Mouse (Mus musculus) CH12.LX (cell line): ENCODE data around the gene Lrrc8b.

Source experiments
- BHLHE40 ChIP-seq: IDR thresholded peaks from 2 replicates; pipeline ENCODE4 v1.6.1; 2011; ENCODE audit warnings: mild to moderate bottlenecking, low read depth, low read length, improper control_type of control experiment
- CHD2 ChIP-seq: IDR thresholded peaks from 2 replicates; pipeline ENCODE4 v1.6.1; 2011; ENCODE audit warnings: low read length, improper control_type of control experiment
- CTCF ChIP-seq, 2 experiments: IDR thresholded peaks in 1 of 2; conservative IDR thresholded peaks in 1 of 2; 2 replicates each; pipeline ENCODE4 v1.5.1; 2011 to 2012; ENCODE audit warnings: low read depth in 2 of 2, low read length in 2 of 2, improper control_type of control experiment in 1 of 2, inconsistent platforms in 1 of 2, mild to moderate bottlenecking in 1 of 2, moderate library complexity in 1 of 2
- HCFC1 ChIP-seq: IDR thresholded peaks from 2 replicates; pipeline ENCODE4 v1.6.1; 2012; ENCODE audit warnings: low read depth, mild to moderate bottlenecking, inconsistent platforms, low read length, improper control_type of control experiment
- MAX ChIP-seq: IDR thresholded peaks from 2 replicates; pipeline ENCODE4 v1.6.1; 2011; ENCODE audit warnings: low read length, improper control_type of control experiment
- POLR2A ChIP-seq: IDR thresholded peaks from 2 replicates; pipeline ENCODE4 v1.6.1; 2011; ENCODE audit warnings: low read depth, mild to moderate bottlenecking, improper control_type of control experiment, low read length
- SIN3A ChIP-seq: IDR thresholded peaks from 2 replicates; pipeline ENCODE4 v1.6.1; 2012; ENCODE audit warnings: low read length, improper control_type of control experiment, inconsistent platforms
- TCF12 ChIP-seq: IDR thresholded peaks from 2 replicates; pipeline ENCODE4 v1.6.1; 2014; ENCODE audit warnings: low read depth, mild to moderate bottlenecking, inconsistent platforms, low read length, improper control_type of control experiment
- ZNF384 ChIP-seq: IDR thresholded peaks from 2 replicates; pipeline ENCODE4 v1.6.1; 2012; ENCODE audit warnings: low read depth, low read length, improper control_type of control experiment, inconsistent platforms

GRCm38 (mm10) chr5:105412634-105413033, 2.9 kb upstream of the Lrrc8b start:
- no peak for TF ChIP-seq CHD2
- TF ChIP-seq CTCF (conservative IDR thresholded peaks at IDR 0.05 in 1 of 2, IDR thresholded peaks at IDR 0.05 in 1 of 2; ENCODE audit: low read depth in 2 of 2, low read length in 2 of 2) = no peak
- TF ChIP-seq ZNF384 = no peak
- TF ChIP-seq MAX = no peak
- TF ChIP-seq POLR2A = no peak
- no peak for TF ChIP-seq HCFC1
- no peak for TF ChIP-seq TCF12
- no peak for TF ChIP-seq SIN3A
- TF ChIP-seq BHLHE40 = no peak
